Mouse (Mus musculus): ENCODE results near the gene Ece2. TPM values are rescaled to one million over a fixed set of nuclear protein-coding genes. Genes with fewer than 3 reads are reported as not detected.

The Ece2 gene
- total RNA-seq, 1 experiment from 2014 or later: 3.0 TPM

DNA sequence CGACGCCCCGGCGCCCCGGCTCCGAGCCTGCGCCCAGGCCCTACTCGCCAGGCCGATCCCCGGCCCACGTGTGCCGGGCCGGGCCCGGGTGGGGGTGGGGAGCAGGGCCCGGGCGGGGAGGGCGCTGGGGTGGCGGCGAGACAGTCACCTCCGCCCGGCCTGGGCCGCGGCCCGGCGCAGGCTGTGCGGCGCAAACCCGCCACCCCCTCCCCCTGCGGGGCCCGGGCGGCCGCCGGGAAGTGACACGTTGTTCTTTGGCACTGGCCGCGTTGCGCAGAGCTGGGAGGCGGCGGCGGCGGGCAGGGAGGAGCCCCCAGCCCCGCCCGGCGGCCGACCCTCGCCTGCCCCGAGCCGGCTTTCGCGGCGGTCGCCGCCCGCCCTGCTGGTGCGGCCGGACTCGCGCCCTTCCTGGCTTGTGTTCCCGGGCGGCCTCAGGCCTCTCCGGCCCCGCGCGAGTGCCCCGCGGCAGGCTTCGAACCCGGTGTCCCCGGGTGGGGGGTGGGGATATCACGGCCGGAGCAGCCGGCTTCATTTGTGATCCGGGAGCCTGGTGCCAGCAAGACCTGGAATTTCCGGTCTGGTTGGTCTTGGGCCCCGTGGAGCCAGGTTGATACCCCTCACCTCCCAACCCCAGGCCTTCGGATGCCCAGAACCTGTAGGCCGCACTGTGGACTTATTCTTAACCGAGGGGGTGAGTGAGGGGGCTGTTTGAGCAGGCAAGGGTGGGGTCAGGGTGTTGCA is 43.5 kb downstream of the Ece2 start:
- peak in 1 of 2 experiments; percentile 20; a peak in 2 of 4 replicates for ATAC-seq (replicated peaks in 1 of 2; ENCODE audit: insufficient read depth in 1 of 2, low FRiP score in 2 of 2, low TSS enrichment in 1 of 2, low read depth in 1 of 2, poor library complexity in 2 of 2, severe bottlenecking in 2 of 2)

DNA sequence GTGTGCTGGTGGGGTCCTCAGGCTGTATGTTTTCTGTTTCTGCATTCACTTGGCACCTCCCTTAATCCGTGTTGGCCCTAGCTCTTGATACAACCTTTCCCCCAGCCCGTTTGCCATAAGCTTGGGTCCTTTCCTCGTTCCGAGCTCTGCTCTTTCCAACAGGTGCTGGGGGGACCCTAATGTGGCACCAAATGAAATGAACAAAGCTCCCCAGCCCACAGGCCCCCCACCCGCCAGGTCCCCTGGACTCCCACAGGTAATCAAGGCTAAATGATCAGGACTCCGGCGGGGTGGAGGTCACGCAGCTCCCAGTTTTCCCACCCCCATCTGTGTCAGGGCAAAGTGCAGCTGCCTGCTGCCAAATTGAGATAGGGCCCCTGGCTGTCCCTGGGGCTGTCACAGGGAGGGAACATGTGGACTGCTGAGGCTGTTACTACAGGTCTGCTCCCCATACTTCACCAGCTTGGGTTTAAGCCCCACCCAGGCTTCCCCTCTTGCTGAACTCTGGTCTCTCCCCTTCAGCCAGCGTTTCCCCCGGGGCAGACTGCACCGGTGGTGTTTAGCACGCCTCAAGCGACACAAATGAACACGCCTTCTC is 44.2 kb downstream of the Ece2 start:
- peak; percentile 4 to 14; a peak in 1 of 4 replicates for ATAC-seq (replicated peaks in 1 of 2; ENCODE audit: insufficient read depth in 1 of 2, low FRiP score in 2 of 2, low TSS enrichment in 1 of 2, low read depth in 1 of 2, poor library complexity in 2 of 2, severe bottlenecking in 2 of 2)

DNA sequence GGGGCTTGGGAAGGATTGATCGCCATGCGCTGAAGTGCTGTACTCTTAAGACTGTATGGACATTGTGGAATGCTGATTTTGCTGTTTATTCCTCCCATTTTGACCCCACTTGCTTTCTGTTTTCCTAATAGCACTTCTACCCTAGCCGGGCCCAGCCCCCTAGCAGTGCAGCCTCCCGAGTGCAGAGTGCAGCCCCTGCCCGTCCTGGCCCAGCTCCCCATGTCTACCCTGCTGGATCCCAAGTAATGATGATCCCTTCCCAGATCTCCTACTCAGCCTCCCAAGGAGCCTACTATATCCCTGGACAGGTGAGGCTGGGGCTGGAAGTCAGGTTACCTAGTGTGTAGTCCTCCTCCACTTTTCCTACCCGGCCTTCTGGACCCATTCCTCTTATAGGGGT is 45.6 kb downstream of the Ece2 start:
- no peak for ATAC-seq (replicated peaks in 1 of 2; ENCODE audit: insufficient read depth in 1 of 2, low FRiP score in 2 of 2, low TSS enrichment in 1 of 2, low read depth in 1 of 2, poor library complexity in 2 of 2, severe bottlenecking in 2 of 2)

DNA sequence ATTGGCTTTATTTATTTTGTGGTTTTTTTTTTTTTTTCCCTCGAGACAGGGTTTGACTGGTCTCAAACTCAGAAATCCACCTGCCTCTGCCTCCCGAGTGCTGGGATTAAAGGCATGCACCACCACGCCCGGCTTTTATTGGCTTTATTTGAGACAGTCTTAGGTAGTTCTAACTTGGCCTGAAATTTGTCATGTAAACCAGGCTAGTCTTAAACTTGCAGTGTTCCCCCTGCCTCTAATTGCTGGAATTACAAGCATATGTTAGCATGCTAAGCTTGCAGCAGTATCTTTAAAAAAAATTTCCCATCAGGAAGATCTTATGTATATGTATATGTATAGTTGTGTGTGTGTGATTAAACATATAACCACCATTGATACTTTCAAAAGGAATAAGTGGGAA is 47.1 kb downstream of the Ece2 start:
- no peak for ATAC-seq (replicated peaks in 1 of 2; ENCODE audit: insufficient read depth in 1 of 2, low FRiP score in 2 of 2, low TSS enrichment in 1 of 2, low read depth in 1 of 2, poor library complexity in 2 of 2, severe bottlenecking in 2 of 2)

DNA sequence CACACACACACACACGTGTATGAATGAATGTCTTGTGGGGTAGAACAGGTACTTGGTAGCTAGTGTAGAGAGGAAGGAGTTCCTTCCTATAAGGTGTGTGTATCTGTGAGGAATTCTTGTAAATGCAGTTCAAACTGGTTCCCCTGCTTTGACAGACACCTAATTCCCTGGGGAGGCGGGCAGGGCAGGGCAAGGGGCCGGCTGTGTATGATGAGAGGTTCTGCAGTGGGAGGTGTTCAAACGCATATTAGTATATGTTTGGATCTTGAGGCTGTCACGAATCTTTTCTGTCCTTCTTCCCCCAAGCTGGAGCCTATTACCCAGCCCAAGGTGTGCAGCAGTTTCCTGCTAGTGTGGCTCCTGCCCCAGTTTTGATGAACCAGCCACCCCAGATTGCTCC is 47.8 kb downstream of the Ece2 start:
- ATAC-seq (replicated peaks in 1 of 2; ENCODE audit: insufficient read depth in 1 of 2, low FRiP score in 2 of 2, low TSS enrichment in 1 of 2, low read depth in 1 of 2, poor library complexity in 2 of 2, severe bottlenecking in 2 of 2): no peak

DNA sequence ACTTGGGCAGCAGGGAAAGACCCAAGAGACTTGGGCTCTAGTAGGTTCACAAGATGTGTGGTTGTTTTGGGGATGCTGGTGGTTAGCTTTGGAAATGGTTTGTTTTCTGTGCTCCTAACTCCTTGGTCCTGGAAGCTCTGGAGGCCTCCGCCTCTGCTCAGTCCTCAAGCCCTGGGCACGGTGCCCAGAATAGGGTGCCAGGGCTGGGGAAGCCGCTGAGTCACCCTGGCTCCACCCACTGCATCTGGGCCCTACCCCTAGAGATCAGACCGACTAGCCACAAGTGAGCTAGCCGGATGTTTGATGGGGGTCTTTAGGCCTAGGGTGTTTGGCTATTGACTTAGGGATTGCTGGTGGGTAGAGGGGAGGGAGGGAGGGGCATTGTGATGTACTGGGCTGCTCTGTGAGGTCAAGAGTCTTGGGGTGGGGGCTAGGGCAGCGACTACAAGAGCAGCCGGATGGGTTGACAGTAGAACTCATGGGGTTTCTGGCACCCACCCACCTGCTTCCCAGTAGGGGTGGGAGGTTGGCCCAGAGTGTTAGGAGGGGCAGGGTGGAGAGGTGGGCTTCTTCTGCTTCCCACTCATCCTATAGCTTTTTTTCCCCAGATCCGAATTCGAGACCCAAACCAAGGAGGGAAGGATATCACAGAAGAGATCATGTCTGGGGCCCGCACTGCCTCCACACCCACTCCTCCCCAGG is 48.5 kb downstream of the Ece2 start:
- peak; percentile 93 to 94 for ATAC-seq (replicated peaks in 1 of 2; ENCODE audit: insufficient read depth in 1 of 2, low FRiP score in 2 of 2, low TSS enrichment in 1 of 2, low read depth in 1 of 2, poor library complexity in 2 of 2, severe bottlenecking in 2 of 2)

DNA sequence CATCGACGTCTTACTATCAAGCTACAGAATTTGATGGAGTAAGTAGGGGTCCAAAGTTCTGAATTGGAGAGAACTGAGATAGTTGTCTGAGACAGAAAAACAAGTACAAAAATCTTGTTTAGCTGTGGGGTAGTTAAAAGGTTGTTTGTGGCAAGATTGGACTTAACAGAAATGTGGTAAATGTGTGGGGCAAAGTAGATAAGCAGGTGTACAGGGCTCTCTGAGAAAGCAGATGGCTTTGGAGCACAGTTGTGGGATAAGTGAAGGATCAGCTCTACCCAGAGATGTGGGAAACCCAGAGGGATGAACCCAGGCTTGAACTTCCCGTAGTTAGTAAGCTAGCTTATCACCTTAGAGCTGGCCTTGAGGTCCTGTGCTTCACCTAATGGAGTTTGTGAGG is 61.1 kb downstream of the Ece2 start:
- no peak for ATAC-seq (replicated peaks in 1 of 2; ENCODE audit: insufficient read depth in 1 of 2, low FRiP score in 2 of 2, low TSS enrichment in 1 of 2, low read depth in 1 of 2, poor library complexity in 2 of 2, severe bottlenecking in 2 of 2)

DNA sequence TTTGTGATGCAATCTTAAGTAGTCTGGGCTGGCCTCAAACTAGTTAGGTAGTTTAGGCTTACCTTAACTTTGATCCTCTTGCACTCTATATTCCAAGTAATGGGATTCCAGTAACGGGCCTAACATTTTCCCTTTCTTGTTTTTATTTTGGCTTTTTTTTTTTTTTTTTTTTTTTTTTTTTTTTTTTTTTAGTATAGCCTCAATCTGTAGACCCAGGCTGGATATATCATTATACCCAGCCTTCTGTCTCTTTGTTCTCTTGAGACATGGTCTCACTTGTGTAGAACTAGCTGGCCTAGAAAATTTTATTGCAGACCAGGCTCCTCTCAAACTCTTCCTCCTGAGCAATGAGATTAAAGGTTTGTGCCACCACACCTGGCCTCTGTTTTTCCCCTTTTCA is 62.0 kb downstream of the Ece2 start:
- ATAC-seq (replicated peaks in 1 of 2; ENCODE audit: insufficient read depth in 1 of 2, low FRiP score in 2 of 2, low TSS enrichment in 1 of 2, low read depth in 1 of 2, poor library complexity in 2 of 2, severe bottlenecking in 2 of 2): no peak

DNA sequence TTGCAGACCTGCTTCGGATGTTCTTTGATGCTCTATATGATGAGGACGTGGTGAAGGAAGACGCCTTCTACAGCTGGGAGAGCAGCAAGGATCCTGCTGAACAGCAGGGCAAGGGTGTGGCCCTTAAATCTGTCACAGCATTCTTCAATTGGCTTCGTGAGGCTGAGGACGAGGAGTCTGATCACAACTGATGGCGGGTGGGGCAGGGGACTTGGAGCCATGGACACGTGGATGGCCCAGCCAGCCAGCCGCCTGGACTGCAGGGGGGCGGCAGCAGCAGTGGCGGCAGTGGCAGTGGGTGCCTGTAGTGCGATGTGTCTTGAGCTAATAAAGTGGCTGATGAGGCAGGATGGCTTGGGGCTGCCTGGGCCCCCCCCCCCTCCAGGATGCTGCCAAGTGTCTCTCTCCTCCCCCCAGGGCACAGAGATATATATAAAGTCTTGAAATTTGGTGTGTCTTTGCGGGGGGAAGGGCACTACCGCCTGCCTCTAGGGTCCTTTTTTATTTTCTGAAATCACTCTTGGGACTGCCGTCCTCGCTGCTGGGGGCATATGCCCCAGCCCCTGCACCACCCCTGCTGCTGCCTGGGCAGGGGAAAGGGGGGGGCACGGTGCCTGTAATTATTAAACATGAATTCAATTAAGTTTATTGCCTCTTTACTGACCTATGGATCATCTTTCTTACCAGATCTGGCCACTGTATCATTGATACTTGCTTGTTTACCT is 62.8 kb downstream of the Ece2 start:
- ATAC-seq (replicated peaks in 1 of 2; ENCODE audit: insufficient read depth in 1 of 2, low FRiP score in 2 of 2, low TSS enrichment in 1 of 2, low read depth in 1 of 2, poor library complexity in 2 of 2, severe bottlenecking in 2 of 2): no peak

DNA sequence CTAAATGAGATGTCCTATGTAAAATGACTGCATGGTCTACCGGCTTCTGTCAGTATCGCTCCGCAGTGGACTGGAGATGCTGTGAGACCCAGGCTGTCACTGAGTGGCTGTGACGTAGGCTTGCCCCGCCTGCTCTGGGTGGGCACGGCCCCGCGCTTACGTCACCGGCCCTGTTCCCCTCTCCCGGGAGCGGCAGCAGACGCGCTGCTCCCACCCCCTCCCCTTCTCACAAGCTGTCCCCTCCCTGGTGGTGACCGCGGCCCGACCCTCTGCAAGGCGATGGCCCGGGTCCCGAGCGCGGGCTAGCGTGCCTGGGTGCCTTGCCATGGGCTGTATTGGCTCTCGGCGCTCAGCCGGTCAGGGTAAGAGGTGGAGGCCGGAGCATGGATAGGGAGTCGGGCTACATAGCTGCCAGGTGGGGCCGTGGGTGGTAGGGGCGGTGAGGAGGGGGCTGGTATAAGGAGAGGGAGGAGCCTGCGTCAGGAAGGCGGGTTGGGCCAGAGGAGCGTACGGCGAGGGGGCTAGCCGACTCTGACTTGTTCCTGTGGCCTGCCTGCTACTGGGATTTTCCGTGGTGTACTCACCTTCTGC is 63.6 kb downstream of the Ece2 start, which contains the start of gene Fam131a:
Gene Fam131a, plus strand, starts transcription at position 131 of the 591 bp plus-strand sequence.
- ATAC-seq (replicated peaks in 1 of 2; ENCODE audit: insufficient read depth in 1 of 2, low FRiP score in 2 of 2, low TSS enrichment in 1 of 2, low read depth in 1 of 2, poor library complexity in 2 of 2, severe bottlenecking in 2 of 2): peak; percentile 83 to 90

DNA sequence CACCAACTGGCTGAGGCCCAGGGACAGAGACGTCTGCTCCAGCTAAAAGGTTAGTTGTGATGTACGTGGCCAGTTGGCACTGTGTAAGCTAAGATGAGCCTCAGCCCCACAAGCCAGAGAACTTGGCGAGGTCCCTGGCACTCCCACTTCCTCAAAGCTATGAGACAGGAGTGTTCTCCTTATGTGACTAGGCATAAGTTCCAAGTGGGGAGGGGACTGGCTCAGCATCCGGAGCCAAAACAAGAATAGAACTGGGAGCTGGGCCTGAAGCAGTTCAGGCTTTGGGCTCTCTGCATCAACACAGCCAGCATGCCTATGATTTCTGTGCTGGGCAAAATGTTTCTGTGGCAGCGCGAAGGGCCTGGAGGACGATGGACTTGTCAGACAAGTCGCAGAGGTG is 65.2 kb downstream of the Ece2 start:
- ATAC-seq (replicated peaks in 1 of 2; ENCODE audit: insufficient read depth in 1 of 2, low FRiP score in 2 of 2, low TSS enrichment in 1 of 2, low read depth in 1 of 2, poor library complexity in 2 of 2, severe bottlenecking in 2 of 2): peak in 1 of 2 experiments; percentile 31; a peak in 2 of 4 replicates

DNA sequence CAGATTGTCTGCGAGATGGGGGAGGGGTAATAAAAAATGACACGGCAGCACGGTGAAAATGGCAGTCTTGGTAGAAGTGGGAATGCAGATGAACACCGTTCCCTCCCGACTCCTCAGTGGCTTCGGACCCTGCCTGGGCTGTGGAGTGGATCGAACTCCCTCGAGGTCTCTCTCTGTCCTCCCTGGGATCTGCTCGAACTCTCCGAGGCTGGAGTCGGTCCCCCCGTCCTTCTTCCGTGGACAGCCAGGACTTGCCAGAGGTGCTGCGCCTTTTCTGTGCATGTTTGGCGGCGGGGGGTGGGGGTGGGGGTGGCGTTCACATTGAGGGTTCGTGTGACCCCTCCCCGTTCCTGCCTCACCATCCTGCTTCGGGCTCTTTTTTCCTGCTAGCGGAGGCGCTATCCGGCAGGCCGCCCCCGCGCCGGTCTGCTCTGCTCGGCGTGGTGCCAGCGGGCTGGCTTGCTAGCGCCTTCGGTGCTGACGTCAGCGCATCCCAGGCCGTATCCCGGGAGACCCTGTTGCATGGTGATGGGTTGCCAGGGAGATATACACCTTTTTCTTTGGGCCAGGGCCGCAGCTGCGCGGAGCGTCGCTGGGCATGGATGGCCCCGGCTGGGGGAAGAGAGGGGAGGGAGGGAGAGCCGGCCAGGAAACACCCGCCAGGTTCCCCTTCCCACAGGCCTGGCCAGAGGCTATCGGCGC is 66.1 kb downstream of the Ece2 start:
- peak; percentile 47 to 52 for ATAC-seq (replicated peaks in 1 of 2; ENCODE audit: insufficient read depth in 1 of 2, low FRiP score in 2 of 2, low TSS enrichment in 1 of 2, low read depth in 1 of 2, poor library complexity in 2 of 2, severe bottlenecking in 2 of 2)

Other genes with a start within 250 kb of the Ece2 start
- 27.7 and 34.8 TPM in 2 replicates for gene Abcc5, start 203.4 kb upstream of the Ece2 start, total RNA-seq (2017)
- gene Eif2b5, start 131.0 kb upstream of the Ece2 start, total RNA-seq (2017): 67.2 and 69.9 TPM in 2 replicates
- gene Dvl3, start 112.8 kb upstream of the Ece2 start, total RNA-seq (2017): 3.2 and 4.4 TPM in 2 replicates
- gene Ap2m1, start 94.3 kb upstream of the Ece2 start, total RNA-seq (2017): 155 and 177 TPM in 2 replicates
- 33.3 and 49.2 TPM in 2 replicates for gene Abcf3, start 81.3 kb upstream of the Ece2 start, total RNA-seq (2017)
- 0.10 TPM in 1 of 2 replicates, not detected in the other for gene Vwa5b2, start 40.4 kb upstream of the Ece2 start, total RNA-seq (2017)
- 7.0 and 9.0 TPM in 2 replicates for gene Eef1akmt4, start 18.2 kb upstream of the Ece2 start, total RNA-seq (2017)
- gene Gm49333, start 18.2 kb upstream of the Ece2 start, total RNA-seq (2017): not detected in 2 replicates
- 9.8 and 18.9 TPM in 2 replicates for gene Alg3, start 18.1 kb upstream of the Ece2 start, total RNA-seq (2017)
- 0.25 TPM in 1 of 2 replicates, not detected in the other for gene Camk2n2, start 8.5 kb upstream of the Ece2 start, total RNA-seq (2017)
- 136 and 211 TPM in 2 replicates for gene Psmd2, start 21.8 kb downstream of the Ece2 start, total RNA-seq (2017)
- gene Eif4g1, start 38.5 kb downstream of the Ece2 start, total RNA-seq (2017): 212 and 290 TPM in 2 replicates
- gene Fam131a, start 63.4 kb downstream of the Ece2 start, total RNA-seq (2017): 0.65 and 1.1 TPM in 2 replicates
- gene Polr2h, start 87.8 kb downstream of the Ece2 start, total RNA-seq (2017): 79.3 and 81.7 TPM in 2 replicates
- 2.8 and 4.2 TPM in 2 replicates for gene Clcn2, start 87.9 kb downstream of the Ece2 start, total RNA-seq (2017)
- gene Chrd, start 103.3 kb downstream of the Ece2 start, total RNA-seq (2017): not detected in 2 replicates
- gene Thpo, start 104.7 kb downstream of the Ece2 start, total RNA-seq (2017): not detected in 2 replicates

Data from hematopoietic stem cell, adult 5-6 weeks (primary cell).